Mouse (Mus musculus) layer of hippocampus, postnatal 10 days (tissue): ENCODE data around the gene Mta1. TPM values are rescaled to one million over a fixed set of nuclear protein-coding genes. Genes with fewer than 3 reads are reported as not detected.

Experiments
- DNase-seq, 2 experiments: peaks; one replicate each; pipeline ENCODE4 v3.0.0; 2021; ENCODE audit warnings: low spot score in 2 of 2
- total RNA-seq, 2 experiments: library from RNA; stranded (reverse); gene quantifications; 2 replicates each; pipeline ENCODE4 v1.2.3; 2021

Mta1 gene
- total RNA-seq, 2 experiments from 2014 or later = 87.3 to 89.5 TPM

DNA sequence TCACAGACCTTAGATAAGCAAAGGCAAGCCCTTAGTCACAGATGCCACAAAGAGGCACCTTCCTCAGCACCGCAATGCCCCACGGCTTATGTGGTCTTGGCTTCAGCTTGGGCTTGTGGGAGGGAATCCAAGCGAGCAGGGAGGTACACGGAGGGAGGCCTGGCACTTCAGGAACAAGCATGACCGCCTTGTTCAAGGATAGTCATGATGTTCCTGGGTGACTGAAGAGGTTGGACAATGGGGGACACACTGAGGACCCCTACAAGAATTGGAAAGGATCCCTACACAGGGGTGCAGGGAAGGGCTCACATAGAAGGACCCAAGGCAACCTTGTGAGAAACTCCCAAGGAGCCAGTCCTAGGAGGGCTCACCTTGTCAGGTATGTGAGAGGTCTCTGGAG, 1.0 kb upstream of the Mta1 start:
- DNase-seq = no peak

DNA sequence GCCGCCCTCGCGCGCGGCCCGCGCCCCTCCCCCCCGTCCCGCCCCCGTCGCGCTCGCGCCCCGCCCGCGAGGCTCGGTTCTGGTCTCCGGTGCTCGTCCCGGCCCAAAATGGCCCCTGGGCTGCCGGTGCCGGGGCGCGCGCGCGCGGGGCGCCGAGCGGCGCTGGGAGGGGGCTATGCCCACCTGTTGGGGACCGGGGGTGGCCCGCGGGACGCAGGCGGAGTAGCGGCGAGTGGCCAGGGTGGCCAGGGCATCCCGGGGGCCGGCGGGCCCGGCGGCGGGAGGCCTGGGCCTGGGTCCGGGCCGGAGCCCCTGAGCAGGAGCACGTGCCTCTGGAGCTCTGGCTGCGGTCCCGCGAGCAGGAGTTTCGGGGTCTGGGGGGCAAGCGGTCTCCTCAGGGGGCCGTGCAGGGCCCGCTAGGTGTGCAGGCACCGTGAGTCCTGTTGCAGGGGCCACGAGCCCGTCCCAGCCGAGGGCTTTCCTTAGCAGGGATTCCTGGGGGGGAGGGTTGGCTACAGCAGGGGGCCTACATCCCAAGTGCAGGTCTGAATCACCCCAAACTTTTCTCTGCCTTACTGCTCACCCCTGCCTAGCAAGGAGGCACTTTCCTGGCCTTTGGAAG, 563 bp downstream of the Mta1 start:
- peak; percentile 53 to 59 for DNase-seq

DNA sequence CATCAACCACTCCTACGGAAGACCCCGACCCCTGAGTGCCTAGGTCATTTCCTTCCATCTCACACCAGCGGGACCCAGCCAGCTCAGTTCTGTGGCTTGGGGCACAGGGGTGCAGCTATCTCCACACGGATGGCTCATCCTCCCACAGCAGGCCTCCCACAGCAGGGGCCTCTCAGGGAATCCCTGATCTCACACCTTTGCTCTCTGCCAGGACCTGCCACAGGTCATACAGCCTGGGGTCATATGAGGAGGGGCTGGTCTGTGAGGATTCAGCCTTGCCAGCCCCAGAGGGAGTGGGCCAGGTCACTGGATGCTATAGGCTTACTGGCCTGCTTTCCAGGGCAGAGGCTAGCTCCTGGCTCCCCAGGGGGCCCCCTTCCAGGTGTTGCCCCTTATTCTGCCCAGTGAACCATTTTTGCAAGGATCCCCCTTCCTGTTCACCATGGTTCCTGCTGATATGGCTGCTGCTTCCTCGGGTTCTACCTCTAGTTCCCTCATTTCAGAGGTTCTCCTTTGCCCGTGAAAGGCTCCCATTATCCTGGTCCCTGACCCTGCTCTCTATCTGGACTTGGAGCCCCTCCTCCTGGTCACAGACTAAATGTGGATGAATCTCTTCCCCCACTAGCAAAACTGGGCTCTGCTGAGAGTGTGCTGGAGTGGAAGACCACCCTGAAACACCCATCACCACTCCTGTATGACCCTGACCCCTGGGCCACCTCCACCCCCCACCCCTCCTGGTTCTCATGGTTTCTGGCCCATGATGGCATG, 1.6 kb downstream of the Mta1 start:
- no peak for DNase-seq

DNA sequence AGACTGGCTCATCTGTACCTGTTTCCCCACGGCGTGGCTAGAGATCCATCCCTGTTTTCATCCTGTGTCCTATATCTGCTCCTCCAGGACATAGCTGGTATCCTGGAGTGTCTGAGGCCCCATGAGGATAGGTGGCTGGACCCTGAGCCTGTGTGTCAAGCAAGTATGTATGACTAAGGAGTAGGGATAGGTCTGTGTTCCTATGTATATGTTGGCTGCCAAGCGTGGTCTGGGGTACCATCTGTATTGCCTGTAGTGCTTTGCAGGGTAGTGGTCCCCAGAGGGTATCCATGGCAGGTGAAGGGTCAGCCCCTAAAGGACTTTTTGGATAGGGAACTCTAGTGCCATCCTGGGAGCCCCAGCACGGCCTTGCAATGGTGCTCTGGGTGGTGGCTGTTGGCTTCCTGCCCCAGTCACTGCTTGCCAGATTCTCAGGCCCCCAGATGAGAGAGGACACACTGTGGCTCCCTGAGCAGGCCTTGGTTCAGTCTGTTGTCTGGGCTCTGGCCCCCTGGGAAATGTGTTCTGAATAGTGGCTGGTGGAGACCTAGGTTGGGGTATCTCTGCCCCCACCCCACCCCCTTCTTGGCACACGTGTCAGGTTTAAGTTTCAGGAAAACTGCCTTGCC, 2.5 kb downstream of the Mta1 start:
- peak in 1 of 2 experiments; percentile 70 for DNase-seq

DNA sequence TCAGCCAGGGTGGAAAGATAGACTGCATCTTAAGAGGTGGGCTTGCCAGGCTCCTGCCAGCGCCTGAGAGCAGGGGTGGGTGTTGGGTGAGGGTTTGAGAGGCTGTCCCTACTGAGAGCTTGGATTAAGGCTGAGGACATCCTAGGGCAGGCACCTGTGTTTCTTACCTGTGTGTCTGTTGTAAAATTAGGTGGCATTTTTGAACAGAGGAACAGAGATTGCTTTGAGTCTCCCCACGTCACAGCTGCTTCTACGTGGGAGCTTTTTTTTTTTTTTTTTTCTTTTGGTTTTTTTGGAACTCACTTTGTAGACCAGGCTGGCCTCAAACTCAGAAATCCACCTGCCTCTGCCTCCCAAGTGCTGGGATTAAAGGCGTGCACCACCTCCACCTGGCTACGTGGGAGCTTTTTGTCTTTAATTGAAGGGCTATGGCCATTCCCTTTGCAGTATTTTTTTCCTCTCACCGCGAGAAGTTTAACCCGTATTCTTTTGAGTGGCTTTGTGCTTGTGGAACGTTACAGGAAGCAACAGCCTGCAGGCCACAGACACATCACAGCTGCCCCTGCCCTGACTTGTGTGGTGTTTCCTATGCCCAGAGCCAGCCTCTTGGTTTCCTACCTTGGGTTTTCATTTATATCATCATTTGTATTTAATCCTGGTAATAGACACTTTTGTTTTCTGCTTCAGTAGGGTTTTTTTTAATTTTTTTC, 3.3 kb downstream of the Mta1 start:
- DNase-seq = no peak

DNA sequence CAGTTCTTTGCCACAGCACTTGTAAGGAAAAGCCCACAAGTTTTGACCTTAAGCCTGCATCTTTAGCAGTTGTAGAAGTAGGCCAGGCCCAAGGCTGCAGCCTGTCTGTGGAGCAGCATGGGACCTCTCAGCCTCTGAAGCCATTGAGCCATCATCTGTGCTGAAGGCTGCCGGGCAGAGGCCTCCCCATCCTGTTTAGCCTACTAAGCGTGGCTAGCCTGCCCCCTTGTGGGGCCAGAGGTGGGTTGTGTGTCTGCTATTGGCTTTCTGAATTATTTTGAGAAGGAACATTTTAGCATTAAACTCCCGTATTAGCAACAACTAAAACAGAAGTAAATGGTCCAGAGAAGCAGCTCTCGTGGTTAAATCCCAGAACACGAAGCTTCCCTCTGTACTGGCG, 4.4 kb downstream of the Mta1 start:
- DNase-seq = peak; percentile 48 to 72

DNA sequence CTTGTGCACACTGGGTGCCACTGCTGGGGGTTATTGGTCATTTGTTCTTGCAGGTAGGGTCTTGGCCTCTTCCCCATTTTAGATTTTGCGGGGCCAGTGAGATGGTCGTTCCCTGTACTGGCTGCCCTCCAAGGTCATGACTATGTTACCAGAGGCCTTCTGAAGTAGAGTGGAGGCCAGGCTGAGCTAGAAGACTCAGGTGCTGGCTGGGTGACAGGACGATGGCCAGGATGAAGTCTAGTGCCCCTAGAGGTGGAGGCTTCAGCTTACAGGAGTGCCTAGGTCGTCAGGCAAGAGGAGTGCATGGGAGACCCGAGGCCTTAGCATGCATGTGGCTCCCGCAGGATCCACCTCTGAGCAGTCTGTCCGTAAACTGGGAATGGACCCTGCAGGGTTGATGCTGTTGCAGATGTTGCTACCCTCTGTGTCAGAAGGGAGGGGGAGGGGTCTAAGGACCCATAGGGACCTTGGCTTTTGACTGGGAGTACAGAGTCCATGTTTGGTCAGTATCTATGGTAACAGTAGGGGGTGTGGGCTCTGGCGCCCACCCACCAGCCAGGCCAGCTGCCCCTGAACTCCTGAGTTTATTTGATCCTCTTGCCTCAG, 5.9 kb downstream of the Mta1 start:
- DNase-seq = no peak

DNA sequence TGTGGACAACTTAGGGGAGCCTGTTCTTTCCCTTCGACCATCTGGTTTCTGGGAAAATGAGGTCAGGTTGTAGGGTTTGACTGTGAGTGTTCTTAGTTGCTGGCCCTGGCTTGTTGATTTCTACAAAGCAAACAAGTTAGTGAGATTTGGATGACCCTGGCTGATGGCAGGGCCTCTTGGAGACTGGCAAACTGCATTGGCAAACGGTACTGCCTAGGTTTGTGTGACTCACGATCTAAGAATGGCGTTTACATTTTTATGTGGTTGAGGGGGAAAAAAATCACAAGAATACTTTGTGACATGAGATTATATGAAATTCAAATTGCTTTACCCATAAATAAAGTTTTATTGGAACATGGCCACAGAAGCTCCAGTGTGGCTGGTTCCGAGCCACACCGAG, 8.3 kb downstream of the Mta1 start:
- no peak for DNase-seq

DNA sequence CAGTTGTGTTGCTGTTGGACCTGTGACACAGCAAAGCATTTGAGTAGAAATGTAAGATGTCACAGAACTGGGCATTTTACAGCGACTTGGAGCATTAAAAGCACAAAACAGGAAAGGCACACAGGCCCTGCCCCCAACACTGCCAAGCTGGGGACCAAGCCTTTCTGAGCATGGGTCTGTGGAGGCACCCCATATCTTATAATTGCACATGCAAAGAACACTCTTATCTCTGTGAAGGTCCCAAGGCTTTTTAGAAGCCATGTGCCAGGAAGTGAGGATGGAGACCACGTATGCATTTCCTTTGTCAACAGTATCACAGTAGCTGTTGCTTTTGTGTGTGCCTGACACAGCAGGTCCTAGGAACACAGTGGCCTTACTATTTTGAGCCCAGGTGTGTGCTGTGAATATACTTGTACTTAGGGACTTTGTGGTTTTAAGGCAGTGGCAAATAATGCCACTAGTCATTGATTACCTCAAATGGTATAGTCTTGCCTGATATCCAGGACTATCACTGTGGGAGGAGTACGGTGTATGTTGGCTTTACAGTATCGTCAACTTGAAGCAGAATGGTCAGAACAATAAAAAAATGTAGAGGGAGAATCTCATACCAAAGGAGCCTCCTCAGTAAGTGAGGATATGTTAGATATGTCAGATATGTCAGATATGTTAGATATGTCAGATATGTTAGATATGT, 9.5 kb downstream of the Mta1 start:
- no peak for DNase-seq

DNA sequence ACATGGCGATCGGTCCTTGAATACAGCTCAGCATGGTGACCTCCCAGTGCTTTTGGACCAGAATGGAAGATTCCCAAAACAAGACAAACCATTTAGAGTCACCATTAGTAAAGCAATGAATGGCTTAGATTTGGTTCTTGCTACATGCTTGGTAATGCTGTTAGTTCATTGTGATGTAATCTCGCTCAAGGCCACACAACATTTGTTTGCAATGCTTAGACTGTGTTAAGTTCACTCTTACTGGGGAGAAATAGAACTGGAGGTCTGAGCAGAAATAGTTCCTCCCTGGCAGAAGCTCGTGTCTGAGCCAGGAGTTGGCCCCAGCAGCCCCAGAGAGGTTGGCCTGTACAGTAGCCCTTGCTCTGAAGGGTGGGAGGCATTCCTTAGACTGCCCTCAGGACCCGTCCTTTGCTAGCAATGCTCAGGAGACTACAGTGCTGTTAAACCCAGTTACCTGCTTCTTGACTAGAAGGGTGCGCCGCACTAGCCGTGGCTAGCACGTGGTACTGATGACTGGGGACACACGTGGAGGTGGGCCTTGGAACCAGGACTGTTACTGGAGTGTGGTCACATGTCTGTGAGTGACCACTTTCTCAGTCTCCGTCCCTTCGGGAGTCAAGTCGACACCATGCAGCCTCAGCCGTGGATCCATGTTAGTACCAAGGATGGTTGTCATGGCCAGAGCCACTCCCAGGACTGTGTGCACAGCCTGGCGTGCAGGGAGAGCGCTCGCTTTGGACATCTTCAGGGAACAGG, 10.6 kb downstream of the Mta1 start:
- no peak for DNase-seq

DNA sequence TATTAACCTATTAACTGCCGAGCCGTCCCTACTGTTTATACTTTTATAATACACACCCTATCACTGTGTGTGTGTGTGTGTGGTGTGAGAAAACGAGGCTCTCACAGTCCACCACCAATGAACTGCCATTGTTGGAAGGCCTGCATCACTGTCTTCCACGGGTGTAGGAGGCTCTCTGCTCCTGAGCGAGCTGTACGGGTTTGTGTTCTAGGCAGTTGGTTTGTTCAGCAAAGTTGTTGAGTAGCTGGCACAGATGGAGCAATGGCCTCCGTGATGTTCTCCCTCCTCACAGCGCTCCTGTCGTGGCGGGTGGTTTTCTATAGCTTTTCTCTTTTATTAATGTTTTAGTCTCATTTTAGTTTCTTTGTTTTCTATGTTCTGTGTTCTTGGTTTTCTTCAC, 11.7 kb downstream of the Mta1 start:
- DNase-seq = no peak

DNA sequence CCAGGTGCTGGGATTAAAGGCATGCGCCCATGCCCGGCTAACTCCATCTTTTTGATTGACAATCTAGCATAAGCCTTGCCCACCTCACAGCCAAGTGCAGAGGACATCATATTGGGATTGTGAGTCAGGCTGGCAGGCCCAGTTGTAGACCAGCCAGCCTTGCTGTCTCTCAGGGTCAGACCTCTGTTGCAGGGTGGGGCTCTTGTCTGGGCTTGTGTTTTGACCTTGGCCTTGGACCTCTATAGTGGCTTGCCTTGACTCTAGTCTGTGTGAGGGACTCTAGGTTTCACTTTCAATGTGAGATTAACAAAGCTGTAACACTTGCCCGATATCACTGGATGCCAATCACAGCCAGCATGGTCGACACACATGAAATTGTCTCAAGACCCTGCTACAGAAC, 16.1 kb downstream of the Mta1 start:
- no peak for DNase-seq

DNA sequence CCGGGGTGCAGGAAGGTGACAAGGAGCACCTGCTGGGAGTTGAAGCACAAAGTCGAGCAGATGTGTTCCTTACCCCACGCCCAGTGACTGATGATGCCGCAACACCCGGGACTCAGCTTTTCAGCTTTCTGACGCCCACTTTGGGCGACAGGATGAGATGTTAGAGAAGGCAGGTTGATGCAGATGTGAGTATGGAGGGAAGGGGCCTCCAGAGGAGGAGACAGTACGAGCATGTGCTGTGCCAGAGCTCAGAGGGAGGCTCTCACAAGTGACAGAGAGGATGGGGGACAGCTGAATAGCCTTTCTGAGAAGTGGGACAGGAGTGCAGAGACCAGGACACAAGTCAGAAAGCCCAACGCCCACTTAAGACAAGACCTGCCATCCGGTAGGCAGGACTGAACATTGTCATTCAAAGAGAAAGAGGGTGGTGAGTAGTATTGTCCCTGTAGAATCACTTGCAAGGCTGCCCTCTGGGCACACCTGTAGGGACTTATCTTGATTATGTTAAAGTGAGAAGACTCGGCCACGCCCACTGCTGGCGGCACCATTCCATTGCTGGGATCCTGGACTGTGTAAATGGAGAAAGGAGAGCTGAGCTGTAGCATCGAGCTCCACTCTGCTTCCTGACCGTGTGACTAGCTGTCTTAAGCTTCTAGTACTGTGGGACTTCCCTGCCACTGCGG, 16.9 kb downstream of the Mta1 start:
- DNase-seq = no peak

DNA sequence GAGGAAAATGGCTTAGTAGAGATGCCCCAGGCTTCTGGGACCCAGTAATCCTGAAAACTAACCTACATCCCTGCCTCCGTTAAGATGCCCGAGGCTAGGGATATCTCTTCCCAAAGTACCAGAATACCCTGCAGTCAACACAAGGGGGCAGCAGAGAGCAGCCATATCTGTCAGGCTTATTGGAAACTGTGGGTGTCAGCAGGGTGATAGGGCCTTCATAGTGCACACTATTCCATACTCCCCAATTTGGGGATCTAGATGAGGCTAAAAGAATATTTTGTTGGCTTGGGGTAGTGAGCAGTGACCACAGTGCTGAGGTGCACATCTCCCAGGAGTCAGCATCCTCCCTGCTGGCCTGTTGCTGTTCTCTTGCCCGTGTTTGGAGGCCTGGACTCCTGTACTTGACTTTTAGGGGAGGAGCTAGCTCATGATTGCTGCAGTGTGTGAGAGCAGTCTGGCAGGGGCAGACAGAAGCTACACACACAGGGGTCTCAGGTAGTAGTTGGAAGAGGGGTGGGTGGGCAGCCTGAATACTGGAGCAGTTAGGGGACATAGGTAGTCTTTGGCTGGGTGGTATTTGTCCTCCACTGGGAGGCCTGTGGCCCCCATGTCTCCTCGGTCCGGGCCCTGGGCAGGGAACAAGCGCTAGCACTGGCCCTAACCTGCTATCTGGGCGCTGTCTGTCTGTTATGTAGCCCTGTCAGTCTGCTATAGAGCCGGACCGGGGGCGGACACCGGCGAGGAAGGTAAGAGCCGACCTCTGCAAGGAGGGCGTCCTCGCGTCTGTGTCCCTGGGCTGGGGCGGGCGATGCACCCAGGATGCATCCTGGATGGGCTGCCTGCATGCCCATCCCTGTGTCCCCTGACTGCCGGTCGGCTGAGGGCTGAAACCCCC, 21.7 kb downstream of the Mta1 start:
- peak; percentile 90 for DNase-seq

DNA sequence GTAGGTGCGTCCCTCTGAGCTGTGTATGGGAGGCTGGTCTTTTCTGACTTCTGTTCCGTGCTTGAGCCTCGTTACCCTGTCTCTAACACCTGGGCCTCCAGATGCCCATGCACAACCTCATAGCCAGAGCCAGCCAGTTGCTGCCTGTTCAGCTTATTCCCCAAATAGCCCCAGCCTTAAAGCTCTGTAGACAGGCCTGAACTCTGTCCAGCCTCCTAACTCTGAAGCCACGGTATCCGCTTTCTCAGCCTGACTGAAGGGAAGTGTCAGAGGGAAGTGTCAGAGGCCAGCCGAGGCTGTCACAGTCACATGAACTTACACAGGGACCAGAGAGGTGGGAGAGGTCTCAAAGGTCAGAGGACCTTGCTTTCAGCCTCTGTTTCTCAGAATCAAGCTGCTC, 26.6 kb downstream of the Mta1 start:
- no peak for DNase-seq

DNA sequence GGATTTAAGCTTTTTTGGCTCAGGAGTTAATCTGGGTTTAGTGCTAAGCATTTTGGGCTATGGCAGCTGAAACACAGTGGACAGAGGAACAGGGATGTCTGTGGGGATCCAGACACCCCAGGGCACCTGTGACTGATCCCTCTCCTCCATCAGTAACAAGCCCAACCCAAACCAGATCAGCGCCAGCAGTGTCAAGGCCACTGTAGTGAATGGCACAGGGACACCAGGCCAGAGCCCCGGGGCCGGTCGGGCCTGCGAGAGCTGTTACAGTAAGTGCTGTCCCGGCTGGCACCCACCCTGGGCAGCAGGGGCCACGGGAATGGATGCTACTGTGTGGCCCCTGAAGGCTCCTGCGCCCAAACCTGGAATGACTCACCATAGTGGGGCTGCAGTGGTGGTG, 32.7 kb downstream of the Mta1 start:
- no peak for DNase-seq

DNA sequence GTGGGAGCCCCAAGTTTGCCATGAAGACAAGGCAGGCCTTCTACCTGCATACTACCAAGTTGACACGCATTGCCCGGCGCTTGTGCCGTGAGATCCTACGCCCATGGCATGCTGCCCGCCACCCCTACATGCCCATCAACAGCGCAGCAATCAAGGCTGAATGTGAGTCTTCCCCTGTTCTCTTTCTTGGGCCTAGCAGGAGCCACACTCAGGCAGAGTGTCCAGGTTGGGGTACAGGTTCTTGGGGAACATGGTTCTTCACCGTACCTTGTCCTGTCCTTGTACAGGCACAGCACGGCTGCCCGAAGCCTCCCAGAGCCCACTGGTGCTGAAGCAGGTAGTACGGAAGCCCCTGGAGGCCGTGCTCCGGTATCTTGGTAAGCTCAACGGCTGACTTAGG, 33.5 kb downstream of the Mta1 start:
- DNase-seq = no peak

DNA sequence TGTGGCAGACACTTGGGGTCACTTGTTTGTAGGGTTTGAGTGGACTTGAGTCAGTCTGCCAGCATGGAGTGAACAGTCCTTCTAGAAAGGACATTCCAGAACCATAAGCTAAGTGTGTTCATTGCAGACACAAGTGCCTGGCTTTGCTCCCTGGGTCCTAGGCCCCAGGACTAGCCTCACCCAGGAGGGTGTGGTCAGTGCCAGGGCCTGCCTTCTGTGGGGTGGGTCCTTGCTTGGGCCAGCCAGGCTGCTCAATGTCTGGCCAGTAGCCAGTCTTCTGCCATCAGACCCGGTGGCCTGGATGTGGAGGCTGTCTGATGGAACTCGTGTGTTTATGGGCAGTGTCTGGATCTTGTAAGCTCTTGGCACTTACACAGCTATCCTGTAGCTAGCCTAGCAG, 34.5 kb downstream of the Mta1 start:
- DNase-seq = no peak

DNA sequence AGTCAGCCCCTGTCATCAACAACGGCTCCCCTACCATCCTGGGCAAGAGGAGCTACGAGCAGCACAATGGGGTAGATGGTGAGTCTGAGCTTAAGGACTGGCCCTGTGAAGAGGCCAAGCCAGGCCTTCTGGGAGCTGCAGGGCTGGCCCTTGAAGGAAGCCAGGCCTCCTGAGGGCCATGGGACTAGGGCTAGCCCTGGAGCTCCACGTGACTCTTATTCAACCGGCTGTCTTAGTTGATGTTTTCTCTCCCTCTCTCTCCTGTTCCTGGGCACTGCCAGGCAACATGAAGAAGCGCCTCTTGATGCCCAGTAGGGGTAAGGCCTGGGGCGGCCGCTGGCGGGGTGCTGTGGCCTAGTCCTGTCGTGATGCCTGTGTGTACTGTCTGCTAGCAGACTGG, 35.2 kb downstream of the Mta1 start:
- no peak for DNase-seq
